Mouse (Mus musculus): Measurements from ENCODE around the gene Cpne5.

DNA sequence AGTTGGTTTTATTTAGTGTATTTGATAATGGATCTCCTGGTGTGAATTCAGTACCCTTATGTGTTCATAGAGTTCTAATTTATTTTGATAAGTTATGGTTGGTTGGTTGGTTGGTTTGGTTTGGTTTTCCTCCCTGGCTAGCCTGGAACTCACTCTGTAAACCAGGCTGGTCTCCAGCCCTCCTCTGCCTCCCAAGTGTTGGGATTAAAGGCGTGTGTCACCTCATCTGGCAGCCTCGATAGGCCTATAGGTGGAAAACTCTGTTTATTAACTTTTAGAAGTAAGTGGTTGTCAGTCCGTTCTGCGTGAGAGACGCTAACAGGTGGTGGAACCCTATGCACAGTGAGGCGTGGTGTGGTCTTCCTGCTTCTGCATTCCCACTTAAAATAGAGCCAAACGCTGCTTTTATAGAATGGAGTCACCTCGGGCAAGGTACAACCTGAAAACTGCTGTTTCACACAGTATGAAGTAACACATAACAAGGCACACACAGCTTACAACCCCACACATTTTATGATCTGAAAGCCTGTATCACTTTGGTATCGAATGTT is 32.3 kb upstream of the Cpne5 start:
- TF ChIP-seq CTCF (IDR thresholded peaks at IDR 0.05; ENCODE audit: insufficient read depth, low read depth, low read length), result no peak
- no peak for TF ChIP-seq POLR2A (IDR thresholded peaks at IDR 0.05; ENCODE audit: insufficient read depth, low read depth, low read length)

Measured in olfactory bulb, adult 2 months (tissue).